Mouse (Mus musculus): Measurements from ENCODE around the gene Ddx54.

GRCm38 (mm10) chr5:120674229-120675145 lies 61.9 kb downstream of the Ddx54 start:
- TF ChIP-seq EP300 (IDR thresholded peaks at IDR 0.05; ENCODE audit: low read depth), result no peak
- TF ChIP-seq CTCF (IDR thresholded peaks at IDR 0.05; ENCODE audit: low read depth), result no peak
